Mouse (Mus musculus): ENCODE measurements around the gene Adgrg5.

GRCm38 (mm10) chr8:94956078-94956574 lies 32.6 kb downstream of the Adgrg5 start:
- TF ChIP-seq CTCF (IDR thresholded peaks at IDR 0.05; ENCODE audit: borderline replicate concordance, insufficient read depth, low read depth, low read length): no peak
- TF ChIP-seq POLR2A (IDR thresholded peaks at IDR 0.05; ENCODE audit: borderline replicate concordance, insufficient read depth, low read length): no peak
